Mouse (Mus musculus) urinary bladder, postnatal 4 days (tissue): ENCODE data around the gene Tcf7l2.
A peak's percentile ranks its signal among the peaks of the same experiment; 100 is the strongest.

Source experiments
- DNase-seq, 2 experiments: peaks; one replicate each; pipeline ENCODE4 v3.0.0; 2021 to 2022; ENCODE audit warnings: low spot score in 2 of 2

Tcf7l2 gene

DNA sequence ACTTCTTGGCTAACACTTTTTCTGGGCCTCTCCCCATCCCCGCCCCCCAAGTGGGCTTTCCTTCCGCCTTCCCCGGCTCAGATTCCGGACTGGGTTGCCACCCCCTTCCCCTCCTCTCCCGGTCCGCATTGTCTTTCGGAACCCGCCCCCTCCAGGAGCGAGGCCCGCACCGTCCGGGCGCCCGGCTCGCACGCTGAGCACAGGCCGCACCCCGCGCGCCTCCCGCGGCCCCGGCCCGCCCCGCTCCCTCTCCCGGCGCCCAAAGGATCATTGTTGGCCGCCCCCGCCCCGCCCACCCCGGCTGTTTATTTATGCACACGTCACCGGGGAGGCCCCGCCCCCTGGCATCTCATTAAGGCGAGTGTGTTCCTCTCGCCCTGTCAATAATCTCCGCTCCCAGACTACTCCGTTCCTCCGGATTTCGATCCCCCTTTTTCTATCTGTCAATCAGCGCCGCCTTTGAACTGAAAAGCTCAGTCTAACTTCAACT, at the start of gene Tcf7l2:
Gene Tcf7l2 (plus strand): TSS at position 382 of the 490 bp plus-strand sequence.
- DNase-seq: peak; percentile 88 to 91

DNA sequence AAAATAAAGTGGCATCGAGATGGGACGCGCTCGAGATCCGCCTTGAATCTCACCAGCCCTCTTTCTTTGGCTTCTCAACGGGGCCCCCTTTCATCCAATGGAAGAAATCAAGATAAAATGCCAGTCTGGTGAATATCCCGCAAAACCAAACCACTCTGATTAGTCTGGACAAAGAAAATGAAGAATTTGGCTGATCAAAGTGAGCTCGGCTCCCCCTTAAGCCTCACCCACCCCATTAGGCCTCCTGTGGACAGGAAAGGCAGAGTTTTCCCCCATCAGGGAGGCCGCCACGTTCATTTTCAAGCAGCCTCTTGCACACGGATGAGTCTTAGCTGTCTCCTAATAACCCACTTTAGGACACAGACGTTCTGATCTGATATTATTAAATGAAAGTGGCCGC, 47.0 kb upstream of the Tcf7l2 start:
- DNase-seq: no peak

GRCm38 (mm10) chr19:55695418-55695817, 46.2 kb upstream of the Tcf7l2 start:
- DNase-seq: no peak

DNA sequence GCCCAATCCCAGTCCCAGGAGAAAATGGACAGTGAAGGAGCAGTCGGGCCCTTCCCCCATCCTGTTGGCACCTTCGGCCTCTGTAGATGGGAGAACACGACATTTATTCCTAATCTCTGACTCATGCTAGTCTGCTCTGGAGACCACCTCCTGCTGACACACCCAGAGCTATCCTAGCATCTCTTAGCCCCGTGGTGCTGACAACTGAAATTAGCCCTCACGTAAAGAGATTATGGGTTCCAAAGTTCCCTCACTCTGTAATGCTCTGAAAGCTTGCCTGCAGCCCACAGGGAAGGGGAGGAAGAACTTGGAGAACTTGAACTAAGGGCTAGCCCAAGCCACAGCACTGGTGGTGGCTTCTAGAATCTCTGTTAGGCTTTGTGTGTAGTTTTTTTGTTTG, 42.7 kb upstream of the Tcf7l2 start:
- DNase-seq: no peak

DNA sequence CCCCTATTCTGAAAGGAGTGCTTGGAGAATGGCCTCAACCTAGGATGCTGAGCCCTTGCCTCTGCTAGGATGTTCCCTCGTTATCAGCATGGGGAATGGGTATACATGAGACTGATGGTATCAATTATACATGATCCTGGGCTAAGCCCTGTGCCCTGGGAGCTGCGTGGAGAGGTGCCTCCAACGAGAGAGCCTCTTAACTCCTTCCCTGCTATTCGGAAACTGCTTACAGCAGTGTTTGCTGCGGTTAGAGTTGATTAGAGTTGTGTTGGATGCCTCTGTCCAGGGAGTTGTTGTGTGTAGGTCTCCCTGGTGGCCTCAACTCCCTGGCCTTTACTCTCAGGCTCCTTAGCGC, 41.4 kb upstream of the Tcf7l2 start:
- no peak for DNase-seq

- DNase-seq: no peak
These were observed 40.9 kb upstream of the Tcf7l2 start for GRCm38 (mm10) chr19:55700569-55701282.

- no peak for DNase-seq
These were observed 40.4 kb upstream of the Tcf7l2 start for GRCm38 (mm10) chr19:55701283-55701633.

GRCm38 (mm10) chr19:55702081-55702480, 39.5 kb upstream of the Tcf7l2 start:
- no peak for DNase-seq

GRCm38 (mm10) chr19:55702716-55703115, 38.9 kb upstream of the Tcf7l2 start:
- no peak for DNase-seq

DNA sequence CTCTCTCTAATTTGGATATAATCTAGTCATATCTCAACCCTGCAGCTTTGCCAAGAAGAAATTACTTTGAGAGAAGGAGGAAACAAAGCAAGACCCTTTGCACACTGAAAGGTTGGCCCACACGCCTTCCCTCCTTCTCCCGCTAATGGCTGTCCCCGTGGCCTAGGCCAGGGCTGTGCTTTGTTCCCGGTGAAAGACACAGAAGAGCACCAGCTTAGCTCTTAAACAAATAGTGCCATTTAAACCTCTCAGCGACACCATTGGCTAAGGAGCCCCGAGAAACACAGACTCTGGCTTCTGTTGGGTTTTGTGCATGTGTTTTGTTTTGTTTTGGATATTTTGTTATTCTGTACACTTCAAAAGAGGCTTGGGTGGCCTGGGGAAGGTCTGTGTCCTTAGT, 37.5 kb upstream of the Tcf7l2 start:
- DNase-seq: no peak

DNA sequence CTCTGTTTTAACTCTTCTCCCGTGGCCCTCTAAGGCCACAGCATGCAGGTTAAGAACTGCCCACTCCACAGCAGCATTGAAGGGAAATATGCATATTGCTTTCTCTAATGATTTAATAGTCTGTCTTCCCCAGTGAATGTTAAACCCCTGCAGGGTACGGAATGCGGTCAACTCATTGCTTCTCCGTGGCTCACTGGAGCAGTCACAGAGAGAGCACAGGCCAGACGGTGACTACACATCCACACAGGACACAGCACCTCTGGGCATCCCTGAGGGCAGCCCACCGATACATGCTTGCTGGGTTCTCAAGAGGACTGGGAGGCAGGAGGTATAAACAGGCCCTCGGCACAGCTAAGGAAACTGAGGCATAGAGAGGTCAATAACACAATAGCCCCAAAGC, 35.3 kb upstream of the Tcf7l2 start:
- DNase-seq: no peak

GRCm38 (mm10) chr19:55706806-55707205, 34.8 kb upstream of the Tcf7l2 start:
- DNase-seq: no peak

- DNase-seq: no peak
These were observed 33.5 kb upstream of the Tcf7l2 start for GRCm38 (mm10) chr19:55708031-55708554.

GRCm38 (mm10) chr19:55710841-55711240, 30.8 kb upstream of the Tcf7l2 start:
- DNase-seq: no peak

DNA sequence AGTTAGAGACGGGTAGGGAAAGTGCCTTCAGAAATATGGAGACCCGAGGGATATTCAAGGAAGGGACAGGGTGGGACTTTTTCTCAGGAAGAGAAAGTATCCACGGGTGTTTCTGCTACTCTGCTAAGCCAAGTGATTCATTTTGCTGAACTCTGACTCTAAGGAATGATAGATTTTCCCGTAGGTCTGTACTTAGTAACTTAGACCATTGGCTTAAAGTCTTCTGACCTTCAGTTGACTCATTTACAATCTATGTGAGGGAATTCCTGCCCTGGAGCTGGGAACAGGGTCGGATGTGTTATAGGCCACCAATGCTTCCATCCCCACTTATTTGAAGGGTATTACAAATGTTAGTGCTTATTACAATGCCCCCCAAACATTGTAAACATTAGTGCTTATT, 29.9 kb upstream of the Tcf7l2 start:
- DNase-seq: no peak

DNA sequence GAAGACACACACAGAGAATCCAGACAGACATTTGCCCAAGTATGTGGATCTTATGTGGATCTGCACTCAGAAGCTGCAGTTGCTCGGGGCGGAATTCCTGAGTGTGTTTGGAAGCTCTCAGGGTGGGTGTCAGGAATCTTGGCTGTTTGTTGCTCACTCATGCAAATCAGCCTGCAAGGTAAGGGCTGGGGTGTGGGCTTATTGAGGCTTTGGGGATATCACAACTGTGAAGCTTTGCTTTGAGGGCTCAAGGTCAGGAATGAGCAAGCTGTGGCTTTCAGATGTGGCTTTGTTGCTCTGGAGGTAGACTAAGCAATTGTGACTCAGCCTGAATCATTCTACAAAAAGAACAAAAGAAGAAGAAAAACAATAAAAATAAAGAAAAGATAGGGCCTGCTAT, 28.9 kb upstream of the Tcf7l2 start:
- DNase-seq: no peak

- no peak for DNase-seq
These were observed 27.6 kb upstream of the Tcf7l2 start for GRCm38 (mm10) chr19:55714015-55714414.

DNA sequence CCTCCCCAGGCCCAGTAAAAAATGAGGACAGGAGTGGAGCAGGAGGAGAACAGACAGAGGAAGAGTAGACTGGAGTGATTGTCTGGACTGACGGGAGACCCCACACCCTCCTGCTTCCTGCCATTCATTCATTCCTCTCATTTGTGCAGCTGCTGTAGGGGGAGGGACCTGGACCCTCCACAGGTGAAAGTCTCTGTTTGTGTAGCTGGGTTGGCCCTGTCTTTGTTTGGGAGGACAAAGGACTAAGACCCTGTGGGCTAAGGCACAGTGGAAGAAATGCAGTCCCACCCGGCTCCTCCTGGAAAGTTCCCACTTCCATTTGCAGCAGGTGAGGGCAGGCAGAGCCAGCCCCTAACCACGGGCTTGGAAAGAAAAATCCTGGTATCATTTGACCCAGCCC, 27.0 kb upstream of the Tcf7l2 start:
- DNase-seq: no peak

- no peak for DNase-seq
These were observed 22.5 kb upstream of the Tcf7l2 start for GRCm38 (mm10) chr19:55719083-55719482.

GRCm38 (mm10) chr19:55719524-55720408, 21.9 kb upstream of the Tcf7l2 start:
- no peak for DNase-seq

DNA sequence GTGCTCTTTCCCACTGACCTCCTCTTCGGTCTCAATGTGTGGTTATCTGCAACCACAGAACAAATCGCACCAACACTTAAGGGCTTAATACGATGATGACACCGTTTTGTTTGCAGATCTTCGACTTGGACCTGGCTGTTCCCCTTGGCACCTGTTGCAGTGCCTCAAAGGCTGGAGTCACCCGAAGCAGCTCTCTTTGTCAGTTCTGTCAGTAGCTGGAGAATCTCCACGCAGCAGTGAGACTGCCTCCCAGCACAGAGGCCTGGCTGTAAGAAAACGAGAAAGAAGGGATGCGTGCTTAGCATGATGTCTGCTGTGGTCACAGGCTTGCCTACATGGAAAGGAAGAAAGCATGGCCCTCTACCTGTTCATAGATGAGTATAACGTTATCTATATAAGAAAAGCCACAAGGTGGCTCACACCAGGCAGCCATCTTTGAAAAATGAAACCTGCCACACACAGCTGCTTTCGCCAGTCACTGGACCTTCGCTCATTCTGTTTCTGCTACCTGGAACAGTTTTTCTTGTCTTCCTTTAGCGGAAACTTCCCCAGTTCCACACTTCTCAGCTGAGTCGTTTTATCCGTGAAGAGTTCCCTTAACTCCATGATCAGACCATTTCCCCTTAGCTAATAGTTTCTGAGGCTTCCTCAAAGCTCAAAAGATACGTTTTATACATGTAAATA, 21.1 kb upstream of the Tcf7l2 start:
- no peak for DNase-seq

DNA sequence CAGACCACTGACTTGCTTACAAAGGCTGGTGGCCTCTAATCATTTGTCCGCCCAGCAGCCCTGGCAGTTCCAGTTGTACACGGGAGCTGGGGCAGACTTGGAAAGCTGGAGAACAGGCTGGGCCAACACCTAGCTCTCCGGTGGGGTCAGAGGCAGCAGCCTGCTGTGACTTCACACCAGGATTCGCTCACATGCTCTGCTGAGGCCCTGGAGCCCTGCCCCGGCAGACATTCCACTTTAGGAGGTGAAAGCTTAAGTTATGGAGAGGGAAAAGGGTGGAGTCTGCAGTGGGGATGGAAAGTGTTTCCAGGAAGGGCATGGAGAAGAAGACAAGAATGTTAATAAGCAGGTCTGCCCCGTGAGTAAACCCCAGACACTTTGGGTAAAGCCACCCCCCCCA, 19.2 kb upstream of the Tcf7l2 start:
- no peak for DNase-seq
